Mouse (Mus musculus): Measurements from ENCODE around the gene Sh3gl3.

Gene Sh3gl3

DNA sequence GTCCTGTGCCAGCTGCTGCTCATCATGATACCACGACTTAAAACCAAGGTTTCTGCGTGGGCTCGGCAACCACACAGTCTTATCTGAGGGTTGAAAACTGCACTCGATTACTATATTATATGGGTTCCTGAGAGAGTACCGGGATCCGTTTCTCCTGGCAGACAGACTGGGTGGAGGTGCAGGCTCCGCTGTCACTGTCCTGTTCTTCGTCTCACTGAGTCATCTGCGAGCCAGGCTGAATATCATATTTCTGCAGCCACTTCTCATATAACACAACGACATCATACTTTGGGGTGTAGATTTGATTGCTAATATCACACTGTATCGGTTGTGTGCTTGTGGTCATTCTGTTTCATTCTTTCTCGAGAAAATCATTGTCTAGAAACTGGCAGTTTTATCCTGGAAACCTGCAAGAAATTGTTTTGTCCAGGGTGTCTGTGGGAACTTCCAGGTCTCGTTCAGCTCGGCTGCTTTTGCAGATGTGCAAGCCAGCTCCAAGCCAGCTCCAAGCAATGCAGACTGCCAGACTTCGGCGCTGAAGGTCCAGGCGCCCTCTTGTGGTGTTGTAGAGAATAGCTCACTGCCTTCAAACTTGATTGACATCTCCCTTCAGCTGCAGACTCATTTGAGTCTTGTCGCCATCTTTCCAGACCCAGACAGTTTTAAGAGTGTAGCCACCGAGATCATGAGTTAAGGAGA is 100.5 kb downstream of the Sh3gl3 start:
- in situ Hi-C loops (cut with MboI; ENCODE audit: unreplicated experiment in 2 of 2): loop anchor here (5.0 to 25.0 kb wide), 5 partner anchors 487 to 1412 kb away; partner anchors contain the start of genes 3110040N11Rik (in 1 of the 2) and Zscan2 (in 1 of the 2)

DNA sequence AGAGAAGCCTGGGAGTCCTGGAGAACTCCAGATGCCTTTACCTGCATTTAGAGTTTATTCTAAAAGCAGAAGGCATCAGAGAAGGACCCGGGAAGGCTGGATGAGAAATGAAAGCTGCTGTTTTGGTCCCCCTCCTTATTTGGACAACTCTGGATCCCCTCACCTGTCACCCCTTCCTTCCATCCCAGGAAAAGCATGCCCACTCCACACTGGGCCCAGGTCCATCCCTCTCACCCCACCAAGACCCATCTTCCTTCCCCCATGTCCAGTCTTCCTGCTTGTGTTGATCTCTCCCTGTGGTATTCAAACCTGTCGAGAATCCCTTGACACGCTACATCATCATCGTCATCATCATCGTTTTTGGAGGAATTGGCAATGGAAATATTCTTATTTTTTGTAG is 101.3 kb downstream of the Sh3gl3 start:
- in situ Hi-C loops (cut with MboI; ENCODE audit: unreplicated experiment in 2 of 2): loop anchor here (5.0 to 25.0 kb wide), 5 partner anchors 488 to 1413 kb away; partner anchors contain the start of genes 3110040N11Rik (in 1 of the 2) and Zscan2 (in 1 of the 2)

GRCm38 (mm10) chr7:82275529-82276204 is 102.0 kb downstream of the Sh3gl3 start:
- in situ Hi-C loops (cut with MboI; ENCODE audit: unreplicated experiment in 2 of 2): no loop called here

GRCm38 (mm10) chr7:82282011-82282410 is 108.4 kb downstream of the Sh3gl3 start:
- in situ Hi-C loops (cut with MboI; ENCODE audit: unreplicated experiment in 2 of 2): no loop called here

DNA sequence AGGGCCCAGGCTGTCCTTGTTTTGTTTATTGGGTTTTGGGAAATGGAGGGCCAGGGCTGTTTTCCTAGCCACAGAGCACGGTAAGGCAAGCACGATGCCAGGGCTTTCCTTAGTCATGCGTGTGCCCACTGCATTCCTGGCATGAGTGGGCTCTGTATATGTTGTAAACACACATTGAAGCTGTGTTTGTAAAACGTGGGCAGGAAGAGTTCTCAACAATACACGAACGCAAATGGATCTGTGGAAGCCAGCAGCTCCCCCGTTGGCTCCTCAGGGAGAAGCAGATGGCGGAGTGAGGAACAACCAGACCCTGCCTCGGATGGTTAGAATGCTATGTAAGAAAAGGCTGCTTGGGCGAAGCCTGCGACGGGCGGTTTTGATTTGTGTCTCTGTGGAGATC is 108.8 kb downstream of the Sh3gl3 start:
- in situ Hi-C loops (cut with MboI; ENCODE audit: unreplicated experiment in 2 of 2): no loop called here

DNA sequence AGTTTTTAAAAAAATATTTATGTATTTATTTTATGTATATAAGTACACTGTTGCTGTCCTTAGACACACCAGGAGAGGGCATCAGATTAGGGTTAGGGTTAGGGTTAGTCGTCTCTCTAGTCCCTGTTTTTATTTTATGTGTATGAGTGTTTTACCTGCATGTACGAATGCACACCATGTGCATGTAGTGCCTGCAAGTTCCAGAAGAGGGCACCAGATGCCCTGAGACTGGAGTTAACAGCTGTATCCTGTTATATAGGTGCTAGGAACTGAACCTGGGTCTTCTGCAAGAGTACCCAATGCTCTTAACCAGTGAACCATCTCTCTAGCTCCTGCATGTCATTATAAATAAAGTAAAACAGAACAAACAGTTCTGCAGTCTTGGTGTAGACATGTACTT is 113.6 kb downstream of the Sh3gl3 start:
- in situ Hi-C loops (cut with MboI; ENCODE audit: unreplicated experiment in 2 of 2): no loop called here

DNA sequence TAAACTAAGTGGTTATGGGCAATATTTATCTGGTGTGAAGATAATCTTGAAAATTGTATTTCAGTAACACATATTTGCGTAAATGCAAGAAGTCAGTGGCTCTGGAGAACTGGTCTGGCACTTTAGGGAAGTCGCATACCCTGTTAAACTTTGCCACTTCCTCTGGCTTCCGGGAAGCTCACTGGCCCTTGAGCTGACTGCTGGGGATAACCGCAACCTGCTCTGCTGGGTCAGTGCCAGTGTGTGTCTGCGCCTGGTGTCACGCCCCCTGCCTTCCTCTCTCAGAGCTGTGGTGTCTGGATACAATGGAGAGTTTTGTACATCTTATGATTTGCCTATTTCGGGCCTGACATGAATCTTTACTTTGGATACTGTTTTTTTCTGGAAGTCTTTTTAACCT is 119.8 kb downstream of the Sh3gl3 start:
- in situ Hi-C loops (cut with MboI; ENCODE audit: unreplicated experiment in 2 of 2): no loop called here

DNA sequence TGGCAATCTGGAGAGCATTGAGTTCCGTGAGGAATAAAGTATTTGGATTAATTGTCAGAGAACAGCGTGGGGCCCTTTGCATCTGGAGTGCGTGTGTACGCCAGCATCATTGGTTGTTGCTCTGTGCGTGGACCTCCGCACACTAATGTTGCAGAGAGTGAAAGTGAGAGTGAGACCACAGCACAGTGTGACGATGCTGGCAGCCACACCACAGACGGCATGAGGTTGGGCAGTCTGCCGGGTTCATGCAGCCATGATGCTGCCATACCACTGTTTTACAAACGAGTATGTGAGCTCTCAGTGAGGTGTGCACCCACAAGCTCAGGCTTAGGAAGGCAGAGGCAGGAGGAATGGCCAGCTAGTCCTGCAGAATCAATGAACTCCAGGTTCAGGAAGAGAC is 120.4 kb downstream of the Sh3gl3 start:
- in situ Hi-C loops (cut with MboI; ENCODE audit: unreplicated experiment in 2 of 2): no loop called here

GRCm38 (mm10) chr7:82294611-82295010 is 121.0 kb downstream of the Sh3gl3 start:
- in situ Hi-C loops (cut with MboI; ENCODE audit: unreplicated experiment in 2 of 2): no loop called here

- in situ Hi-C loops (cut with MboI; ENCODE audit: unreplicated experiment in 2 of 2): no loop called here
Observed at GRCm38 (mm10) chr7:82308398-82308797, 134.8 kb downstream of the Sh3gl3 start.

DNA sequence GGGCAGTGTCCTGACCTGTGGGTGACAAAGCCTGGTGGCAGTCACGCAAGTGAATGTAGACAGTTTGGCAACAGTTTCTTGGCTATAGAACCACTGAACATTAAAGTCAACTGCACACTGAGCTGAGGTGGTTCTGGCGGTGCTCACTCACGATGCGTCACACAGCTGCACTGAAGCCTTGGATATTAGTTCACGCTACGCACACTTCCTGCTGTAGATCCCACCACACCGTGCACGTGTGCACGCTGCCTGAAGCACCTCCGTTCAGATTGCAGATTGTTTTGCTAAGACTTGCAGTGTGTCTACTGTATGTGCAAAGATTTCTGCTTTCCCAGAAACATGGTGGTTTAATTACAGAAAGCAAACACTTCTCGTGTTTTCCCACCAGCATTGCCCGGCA is 144.9 kb downstream of the Sh3gl3 start:
- in situ Hi-C loops (cut with MboI; ENCODE audit: unreplicated experiment in 2 of 2): no loop called here

- in situ Hi-C loops (cut with MboI; ENCODE audit: unreplicated experiment in 2 of 2): no loop called here
Observed at GRCm38 (mm10) chr7:82326616-82327015, 153.0 kb downstream of the Sh3gl3 start.

DNA sequence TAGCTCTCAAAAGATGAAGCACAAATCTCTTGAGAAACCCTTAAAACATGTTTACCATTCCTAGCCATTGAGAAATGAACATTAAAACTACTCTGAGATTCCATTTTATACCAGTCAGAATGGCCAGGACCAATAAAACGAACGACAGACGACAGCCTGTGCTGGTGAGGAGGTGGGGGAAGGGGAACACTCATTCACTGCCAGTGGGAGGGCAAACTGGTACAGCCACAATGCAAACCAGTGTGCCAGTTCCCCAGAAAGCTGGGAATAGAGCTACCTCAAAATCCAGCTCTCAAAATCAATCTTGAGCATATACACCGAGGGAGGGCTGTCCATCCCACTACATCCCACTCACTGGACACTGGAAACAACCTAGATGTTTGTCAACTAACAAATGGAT is 153.6 kb downstream of the Sh3gl3 start:
- in situ Hi-C loops (cut with MboI; ENCODE audit: unreplicated experiment in 2 of 2): no loop called here

GRCm38 (mm10) chr7:82327881-82328280 is 154.2 kb downstream of the Sh3gl3 start:
- in situ Hi-C loops (cut with MboI; ENCODE audit: unreplicated experiment in 2 of 2): no loop called here

- in situ Hi-C loops (cut with MboI; ENCODE audit: unreplicated experiment in 2 of 2): no loop called here
Observed at GRCm38 (mm10) chr7:82329831-82330230, 156.2 kb downstream of the Sh3gl3 start.

DNA sequence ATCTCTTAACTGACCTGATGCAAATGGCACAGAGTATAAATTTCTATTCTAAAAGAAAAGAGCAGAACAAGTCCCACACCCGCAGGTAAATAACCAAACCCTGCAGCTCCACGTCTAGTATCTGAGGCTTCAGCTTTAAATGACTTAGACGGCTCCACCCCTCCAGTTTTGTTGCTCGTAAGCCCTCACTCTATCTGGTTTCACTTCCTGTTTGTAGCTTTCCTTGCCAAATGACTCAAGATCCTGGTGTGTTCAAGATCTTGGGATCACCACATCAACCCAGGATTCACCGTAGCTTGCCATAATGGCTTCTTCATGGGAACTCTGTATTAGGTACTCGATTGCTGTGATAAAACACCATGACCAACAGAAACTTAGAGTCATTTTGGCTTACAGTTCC is 157.2 kb downstream of the Sh3gl3 start:
- in situ Hi-C loops (cut with MboI; ENCODE audit: unreplicated experiment in 2 of 2): no loop called here

GRCm38 (mm10) chr7:82334000-82334399 is 160.4 kb downstream of the Sh3gl3 start:
- in situ Hi-C loops (cut with MboI; ENCODE audit: unreplicated experiment in 2 of 2): no loop called here

- in situ Hi-C loops (cut with MboI; ENCODE audit: unreplicated experiment in 2 of 2): no loop called here
Observed at GRCm38 (mm10) chr7:82335211-82336121, 161.8 kb downstream of the Sh3gl3 start, which contains the start of gene Adamtsl3. Adamtsl3 (plus strand) TSS chr7:82335694.

DNA sequence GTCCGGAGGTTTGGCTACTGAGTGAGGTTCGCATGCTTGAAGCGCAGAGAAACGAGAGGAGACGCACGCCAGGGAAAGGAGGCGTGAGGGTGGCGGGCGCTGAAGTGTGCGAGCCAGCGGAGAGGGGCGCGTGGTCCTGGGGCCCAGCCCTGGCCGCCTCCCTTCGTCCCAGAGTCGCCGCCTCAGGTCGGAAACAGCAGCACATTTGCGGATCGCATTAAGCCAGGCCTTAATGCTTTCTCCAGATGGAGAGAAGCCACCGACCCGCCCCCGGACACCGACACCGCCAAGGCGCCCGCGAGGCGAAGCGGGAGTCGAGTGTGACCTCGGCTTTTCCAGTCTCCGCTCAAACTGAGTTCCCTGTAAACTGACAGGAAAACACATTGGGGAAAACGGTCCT is 162.5 kb downstream of the Sh3gl3 start:
- in situ Hi-C loops (cut with MboI; ENCODE audit: unreplicated experiment in 2 of 2): no loop called here

DNA sequence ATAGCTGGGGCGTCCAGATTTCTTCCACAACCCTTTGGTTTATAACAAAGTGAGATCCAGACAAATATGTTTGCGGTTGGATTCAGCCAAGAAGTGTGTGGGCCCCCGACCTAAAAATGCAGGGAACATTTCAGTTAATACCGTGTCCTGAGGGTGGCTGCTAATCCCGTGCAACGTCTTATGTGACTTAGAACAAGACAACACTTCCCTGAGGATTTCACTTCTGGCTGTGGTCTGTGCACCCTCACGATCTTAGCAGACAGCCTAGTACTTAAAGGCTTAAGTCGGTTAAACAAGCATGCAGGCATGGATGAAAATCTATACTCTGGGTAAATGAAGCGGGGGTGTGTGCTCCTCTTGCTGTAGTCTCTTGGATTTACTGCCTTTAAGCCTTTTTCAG is 164.5 kb downstream of the Sh3gl3 start:
- in situ Hi-C loops (cut with MboI; ENCODE audit: unreplicated experiment in 2 of 2): no loop called here

DNA sequence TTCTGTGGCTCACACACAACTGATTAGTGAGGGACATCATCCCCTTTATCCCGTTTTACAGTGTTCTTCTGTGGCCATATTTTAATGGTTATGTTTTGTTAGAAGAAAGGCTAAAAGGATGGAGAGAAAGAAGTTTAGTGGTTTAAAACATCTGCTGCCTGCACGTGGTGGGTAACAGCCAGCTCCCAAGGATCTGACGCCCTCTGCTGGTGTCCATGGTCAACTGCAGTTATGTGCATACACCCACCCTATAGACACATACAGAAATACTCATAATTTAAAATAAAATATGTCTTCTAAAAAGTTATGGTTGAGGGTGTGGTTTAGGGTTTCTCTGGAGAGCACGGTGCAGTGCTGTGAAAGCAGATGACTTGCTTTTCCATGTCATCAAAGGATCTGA is 164.9 kb downstream of the Sh3gl3 start:
- in situ Hi-C loops (cut with MboI; ENCODE audit: unreplicated experiment in 2 of 2): no loop called here
